Mouse (Mus musculus) spleen, embryonic (tissue): ENCODE measurements around the gene Pld3.
"Not testable (repeated sequence)": the region's sequence is repeated elsewhere in the genome, so short reads cannot be mapped to it uniquely, and the experiment has no call there.

Experiments used
- CTCF ChIA-PET: fragments of 350-600 bp; sonication (Branson Sonifier 250); formaldehyde crosslinking; loops from one replicate; lab custom pipeline; 2022; lab: Charles Lee

The Pld3 gene

DNA sequence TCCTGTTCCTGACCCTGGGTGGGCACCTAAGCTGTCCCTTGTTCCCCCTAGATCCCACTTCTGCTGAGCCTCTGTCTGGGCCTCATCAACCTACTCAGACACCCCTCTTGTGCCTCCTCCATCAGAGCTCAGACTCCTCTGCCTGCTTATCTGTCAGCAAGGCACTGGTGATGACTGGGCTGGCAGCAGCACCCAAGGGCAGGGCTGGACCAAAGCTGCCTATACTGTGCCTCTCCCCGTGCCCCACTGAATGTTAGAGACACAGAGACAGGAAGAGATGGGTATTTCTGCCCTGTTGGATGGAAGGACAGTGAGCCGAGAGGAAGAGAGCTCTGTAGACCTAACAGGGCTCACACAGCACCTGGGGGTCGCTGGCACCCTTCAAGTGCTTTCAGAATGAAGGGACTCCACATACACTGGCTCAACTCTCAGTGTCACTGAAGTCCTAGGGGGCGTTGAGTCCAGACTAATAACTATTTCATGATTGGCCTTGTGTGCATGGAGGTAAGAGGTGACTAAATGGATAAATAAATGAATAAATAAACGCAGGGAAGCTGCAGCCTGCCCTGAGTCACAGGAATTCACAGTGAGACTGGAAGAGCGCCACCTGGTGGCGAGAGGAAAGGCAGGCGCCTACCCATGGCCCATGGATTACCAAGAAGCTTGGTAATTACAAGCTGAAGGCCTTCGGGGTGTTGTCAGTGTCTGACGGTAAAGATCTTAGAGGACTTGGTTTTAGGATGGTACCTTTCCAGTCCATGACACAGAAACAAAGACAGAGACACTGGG lies 26.8 kb downstream of the Pld3 start:
- CTCF ChIA-PET = interaction anchor here (1.0 kb wide), 1 partner anchor 17 kb away, joined by 3 read pairs; no protein-coding TSS in a partner anchor

DNA sequence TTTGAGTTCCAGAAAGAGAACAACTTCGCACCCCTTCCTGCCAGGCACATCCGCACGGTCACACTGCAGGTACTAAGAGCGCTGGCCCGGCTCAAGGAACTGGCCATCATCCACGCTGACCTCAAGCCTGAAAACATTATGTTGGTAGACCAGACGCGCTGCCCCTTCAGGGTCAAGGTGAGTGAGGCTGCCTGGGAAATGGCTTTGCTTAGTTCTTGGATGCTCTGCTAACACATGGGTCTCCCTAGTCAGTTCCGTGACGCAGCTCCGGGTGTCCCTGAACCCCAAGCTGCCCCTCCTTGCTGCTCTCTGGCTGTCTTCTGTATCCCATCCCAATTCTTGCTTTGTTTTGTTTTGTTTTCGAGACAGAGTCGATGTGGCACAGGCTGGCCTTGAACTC lies 29.2 kb downstream of the Pld3 start:
- CTCF ChIA-PET = no interaction called here

DNA sequence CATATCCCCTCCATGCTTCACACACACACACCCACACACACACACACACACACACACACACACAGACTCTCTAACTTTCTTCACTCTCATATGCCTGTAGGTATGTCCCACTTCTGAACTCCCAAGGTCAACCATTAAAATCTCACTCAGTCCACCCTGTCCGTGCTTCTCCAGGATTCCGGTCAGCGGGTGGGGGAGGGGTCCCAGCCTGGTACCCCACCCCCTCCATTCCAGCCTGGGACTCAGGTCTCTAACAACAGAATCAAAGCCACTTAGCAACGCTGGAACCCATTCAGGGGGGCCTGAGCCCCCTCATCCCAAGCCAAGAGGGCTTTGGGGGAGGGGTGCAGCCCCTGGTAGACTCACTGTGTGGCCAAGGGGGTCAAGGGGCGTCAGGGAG lies 30.1 kb downstream of the Pld3 start, which contains the start of gene Hipk4:
TSS of gene Hipk4 (plus strand) at position 301 of the 400 bp plus-strand sequence.
- CTCF ChIA-PET = no interaction called here

DNA sequence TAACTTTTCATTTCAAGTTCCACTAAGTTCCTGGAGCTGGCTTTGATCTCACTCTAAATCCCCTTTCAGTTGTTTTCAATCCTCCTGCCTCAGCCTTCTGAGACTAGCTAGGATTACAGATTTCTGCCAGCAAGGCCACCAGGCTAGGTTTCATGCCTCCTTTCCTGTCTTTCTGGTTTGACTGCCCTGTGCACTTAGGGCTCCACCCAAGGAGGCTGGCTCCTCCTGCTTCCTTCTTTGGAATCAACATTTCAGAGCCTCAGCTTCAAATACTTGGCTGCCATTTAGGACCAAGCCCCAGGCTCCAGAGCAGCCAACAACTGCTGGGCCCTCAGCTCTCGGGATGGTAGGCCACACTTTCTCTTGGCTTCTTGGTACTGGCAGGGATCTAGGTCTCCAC lies 32.4 kb downstream of the Pld3 start:
- CTCF ChIA-PET = no interaction called here

DNA sequence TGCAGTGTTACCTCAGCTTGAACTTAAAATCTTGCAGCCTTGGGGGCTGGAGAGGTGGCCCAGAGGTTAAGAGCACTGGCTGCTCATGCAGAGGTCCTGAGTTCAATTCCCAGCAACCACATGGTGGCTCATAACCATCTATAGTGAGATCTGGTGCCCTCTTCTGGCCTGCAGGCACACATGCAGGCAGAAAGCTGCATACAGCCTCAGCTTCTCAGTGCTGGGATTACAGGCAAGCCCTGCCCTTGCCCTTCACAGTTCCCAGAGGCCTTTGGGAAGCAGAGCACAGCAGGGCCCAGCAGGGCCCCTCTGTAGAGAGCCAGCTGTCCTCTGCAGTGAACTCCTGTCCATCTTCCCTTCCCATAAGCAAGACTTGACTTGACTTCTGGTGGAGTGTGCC lies 32.9 kb downstream of the Pld3 start:
- CTCF ChIA-PET = no interaction called here

DNA sequence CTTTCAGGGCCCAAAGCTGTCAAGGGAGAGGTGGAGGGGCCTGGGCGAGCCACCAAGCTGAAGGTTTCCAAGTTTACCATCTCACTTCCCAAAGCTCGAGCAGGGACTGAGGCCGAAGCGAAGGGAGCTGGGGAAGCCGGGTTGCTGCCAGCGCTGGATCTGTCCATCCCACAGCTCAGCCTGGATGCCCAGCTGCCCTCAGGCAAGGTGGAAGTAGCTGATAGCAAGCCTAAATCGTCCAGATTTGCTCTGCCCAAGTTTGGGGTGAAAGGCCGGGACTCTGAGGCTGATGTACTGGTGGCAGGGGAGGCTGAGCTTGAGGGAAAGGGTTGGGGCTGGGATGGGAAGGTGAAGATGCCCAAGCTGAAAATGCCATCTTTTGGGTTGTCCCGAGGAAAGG lies 34.7 kb downstream of the Pld3 start:
- CTCF ChIA-PET = interaction anchor here (0.6 kb wide), 1 partner anchor 78 kb away, joined by 3 read pairs; no protein-coding TSS in a partner anchor

DNA sequence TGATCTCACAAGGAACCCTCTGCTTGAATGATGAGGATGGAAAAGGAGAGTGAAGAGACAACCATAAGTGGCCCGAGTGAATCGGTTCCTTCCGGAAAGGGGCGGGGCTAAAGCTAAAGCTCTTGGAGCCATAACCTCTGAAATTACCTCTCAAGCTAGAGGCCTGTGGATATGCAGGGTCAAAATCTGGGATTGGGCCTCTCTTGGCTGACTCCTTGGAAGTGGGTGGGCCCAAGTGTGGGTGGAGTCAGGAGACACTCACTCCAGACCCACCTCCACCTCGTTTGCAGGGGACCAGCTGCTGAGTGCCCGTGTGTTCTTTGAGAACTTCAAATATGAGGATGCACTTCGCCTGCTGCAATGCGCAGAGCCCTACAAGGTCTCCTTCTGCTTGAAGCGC lies 38.1 kb downstream of the Pld3 start:
- CTCF ChIA-PET = no interaction called here

DNA sequence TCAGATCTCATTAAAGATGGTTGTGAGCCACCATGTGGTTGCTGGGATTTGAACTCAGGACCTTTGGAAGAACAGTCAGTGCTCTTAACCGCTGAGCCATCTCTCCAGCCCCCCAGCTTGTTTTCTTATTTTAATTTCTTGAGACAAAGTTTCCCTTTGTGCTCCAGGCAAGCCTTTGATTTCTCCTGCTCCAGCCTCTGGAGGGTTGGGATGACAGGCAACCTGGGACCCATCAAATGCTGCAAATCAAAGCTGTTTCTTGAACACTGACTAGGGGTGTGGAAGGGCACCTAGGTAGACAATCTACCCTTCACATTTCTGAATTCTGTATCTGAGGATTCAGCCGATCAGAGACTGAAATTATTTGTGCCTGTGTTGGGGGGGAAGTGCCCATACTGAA lies 42.2 kb downstream of the Pld3 start:
- CTCF ChIA-PET = interaction anchor here (0.7 kb wide), 1 partner anchor 44 kb away, joined by 4 read pairs; no protein-coding TSS in a partner anchor

DNA sequence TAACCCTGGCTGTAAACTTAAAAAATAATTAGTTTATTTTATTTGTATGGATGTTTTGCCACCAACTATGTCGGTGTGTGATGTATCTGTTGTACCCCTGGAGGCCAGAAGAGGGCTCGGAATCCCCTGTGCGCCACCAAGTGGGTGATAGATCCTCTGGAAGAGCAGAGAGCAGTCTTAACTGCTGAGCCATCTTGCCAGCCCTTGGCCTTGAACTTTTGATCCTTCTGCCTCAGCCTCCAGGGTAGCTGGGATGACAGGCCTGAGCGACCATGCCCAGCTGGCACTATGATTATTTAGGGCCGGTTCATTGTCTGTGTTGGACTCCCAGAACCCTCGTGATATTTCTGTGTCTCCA lies 44.4 kb downstream of the Pld3 start:
- CTCF ChIA-PET = interaction anchor here (0.6 to 1.2 kb wide), 6 partner anchors 18 to 1787 kb away, joined by 3 to 8 read pairs (median 3); no protein-coding TSS in a partner anchor

DNA sequence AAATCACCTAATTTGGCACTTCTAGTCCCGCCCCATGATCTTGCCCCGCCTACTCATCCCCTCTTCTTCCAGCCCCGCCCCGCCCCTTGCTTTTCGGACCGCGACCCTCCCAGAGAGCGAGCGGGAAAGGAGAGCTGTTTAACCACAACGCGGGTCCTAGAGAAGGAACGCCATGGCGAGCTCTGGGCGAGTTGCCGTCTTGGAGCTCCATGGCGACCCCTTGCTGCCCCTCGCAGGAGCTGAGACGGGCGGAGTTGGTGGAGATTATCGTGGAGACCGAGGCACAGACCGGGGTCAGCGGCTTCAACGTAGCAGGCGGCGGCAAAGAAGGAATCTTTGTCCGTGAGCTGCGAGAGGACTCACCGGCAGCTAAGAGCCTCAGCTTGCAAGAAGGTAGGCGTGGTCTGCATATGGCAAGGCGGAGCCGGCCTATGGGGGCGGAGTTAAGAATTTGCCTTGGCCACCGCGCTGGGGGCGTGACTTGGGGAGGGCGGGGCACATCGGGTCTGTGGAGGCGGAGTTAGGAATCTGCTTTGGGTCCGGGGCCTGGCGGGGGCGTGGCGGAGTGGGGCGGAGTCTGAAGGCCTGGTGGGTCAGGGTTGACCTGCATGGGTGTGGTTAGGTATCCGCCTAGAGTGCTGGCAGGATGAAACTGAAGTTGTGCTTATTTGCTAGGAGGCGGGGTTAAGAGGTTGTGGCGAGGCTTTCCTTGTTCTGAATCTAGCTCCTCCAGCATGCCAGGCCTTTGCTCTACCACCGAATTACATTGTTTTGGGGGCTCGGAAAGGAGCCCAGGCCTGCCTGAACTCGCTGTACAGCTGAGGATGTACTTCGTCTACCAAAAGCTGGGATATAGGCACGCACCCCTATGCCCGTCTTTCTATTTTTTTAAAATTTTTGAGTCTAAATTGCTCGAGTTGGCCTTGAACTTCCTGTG lies 45.0 kb downstream of the Pld3 start:
- CTCF ChIA-PET = interaction anchor here (0.6 to 1.2 kb wide), 6 partner anchors 19 to 783 kb away, joined by 3 to 7 read pairs (median 3); no protein-coding TSS in a partner anchor

DNA sequence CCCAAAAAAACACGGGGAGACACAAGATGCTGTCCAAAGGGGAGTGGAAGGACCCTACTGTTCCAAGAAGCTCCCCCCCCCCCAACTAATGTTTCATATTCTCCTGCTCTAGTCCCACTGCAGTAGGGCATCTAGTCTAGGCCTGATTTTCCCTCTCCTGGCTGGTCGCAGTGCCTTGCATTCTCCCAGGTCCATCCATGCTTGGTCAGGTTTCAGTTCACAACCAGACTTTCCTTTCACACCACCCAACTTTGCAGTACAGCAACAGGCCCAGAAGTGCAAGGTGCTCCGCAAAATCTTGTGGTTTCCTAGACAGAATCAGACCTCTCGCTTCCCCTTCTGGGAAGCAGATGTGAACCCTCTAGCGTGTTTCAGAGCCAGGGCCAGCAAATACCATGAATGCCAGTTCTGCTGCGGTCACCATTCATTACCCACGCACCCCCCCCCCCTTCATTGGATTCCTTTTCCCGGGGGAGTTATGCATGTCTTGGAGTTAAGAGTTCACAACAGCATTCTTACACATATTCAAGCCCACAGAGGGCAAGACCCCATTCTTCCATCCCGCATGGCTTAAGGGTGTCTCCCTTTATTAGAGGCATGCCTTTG lies 46.1 kb downstream of the Pld3 start:
- CTCF ChIA-PET = interaction anchor here (0.6 to 0.7 kb wide), 2 partner anchors 50 to 784 kb away, joined by 3 to 7 read pairs; no protein-coding TSS in a partner anchor

DNA sequence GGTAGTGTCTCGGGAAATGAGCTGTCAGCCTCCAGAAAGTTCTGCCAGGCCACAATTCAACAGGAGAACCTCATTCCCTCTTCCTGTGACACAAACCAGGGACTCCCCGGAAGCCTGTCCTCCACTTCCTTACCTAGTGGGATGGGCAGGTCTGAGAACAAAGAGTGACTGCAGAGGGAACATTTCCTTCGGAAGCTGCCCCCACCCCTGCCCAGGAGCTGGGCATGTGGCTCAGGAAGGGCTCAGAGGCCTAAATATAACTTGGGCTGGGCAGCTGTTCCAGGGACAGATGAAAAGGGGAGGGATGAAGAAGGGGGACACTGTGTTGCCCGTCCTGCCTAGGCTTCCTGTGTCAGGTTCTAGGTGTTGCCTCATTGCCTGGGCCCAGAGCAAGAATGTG lies 51.4 kb downstream of the Pld3 start:
- CTCF ChIA-PET = no interaction called here

DNA sequence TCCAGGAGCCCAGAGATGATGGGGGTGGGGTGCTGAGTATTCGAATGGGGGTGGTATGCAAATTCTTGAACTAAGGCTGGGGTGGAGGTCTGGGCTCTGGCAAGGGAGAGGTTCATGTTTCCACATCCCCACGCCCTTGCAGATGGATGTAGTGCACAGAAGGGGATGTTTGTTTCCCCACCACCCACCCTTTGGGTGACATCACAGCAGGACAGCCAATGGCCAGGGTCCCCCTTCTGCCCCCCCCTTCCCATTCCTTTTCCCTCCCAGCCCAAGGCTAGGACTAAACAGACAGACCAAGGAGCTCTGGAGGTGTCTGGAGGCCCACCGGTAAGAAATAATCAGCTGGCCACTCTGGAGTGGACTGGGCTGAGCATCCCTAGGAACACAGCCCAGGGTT lies 54.0 kb downstream of the Pld3 start, which contains the start of gene Prx:
TSS of gene Prx (plus strand) at position 289 of the 400 bp plus-strand sequence.
- CTCF ChIA-PET = no interaction called here

DNA sequence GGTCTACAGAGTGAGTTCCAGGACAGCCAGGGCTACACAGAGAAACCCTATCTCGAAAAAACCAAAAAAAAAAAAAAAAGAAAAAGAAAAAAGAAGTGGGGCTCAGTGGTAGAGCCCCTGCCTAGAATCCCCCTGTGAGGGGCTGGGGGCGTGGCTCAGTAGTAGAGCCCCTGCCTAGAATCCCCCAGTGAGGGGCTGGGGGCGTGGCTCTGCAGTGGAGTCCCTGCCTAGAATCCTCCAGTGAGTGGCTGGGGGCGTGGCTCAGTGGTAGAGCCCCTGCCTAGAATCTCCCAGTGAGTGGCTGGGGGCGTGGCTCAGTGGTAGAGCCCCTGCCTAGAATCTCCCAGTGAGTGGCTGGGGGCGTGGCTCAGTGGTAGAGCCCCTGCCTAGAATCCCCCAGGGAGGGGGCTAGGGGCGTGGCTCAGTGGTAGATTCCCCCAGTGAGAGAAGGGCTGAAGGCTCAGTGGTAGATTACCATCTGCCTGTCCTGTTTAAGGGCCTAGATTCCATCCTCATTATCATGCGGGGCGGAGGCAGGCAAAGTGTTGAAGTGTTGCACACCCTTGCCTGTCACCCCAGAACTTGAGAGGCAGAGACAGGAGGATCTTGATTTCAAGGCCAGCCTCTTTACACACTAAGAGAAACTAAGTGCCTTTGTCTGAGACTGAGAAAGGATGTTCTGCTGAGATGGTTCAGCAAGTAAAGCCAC lies 58.2 kb downstream of the Pld3 start:
- CTCF ChIA-PET = not testable (repeated sequence)

DNA sequence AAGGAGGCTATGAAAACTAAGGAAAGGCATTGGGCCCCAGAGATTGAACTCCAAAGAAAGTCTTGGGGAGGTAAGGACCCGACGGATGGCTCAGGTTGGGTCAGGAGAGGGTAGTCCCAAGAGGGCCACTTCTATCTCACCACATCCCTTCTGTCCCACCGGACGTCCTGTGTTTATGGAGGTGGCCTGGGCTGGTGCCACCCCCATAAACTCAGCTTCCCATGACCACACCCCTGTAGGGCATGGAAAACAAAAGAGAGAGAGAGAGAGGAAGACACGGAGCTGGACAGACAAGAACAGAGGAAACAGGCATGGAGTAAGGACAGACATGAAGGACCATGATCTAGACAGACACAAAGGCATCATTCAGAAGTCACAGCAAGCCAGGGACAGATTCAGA lies 59.6 kb downstream of the Pld3 start:
- CTCF ChIA-PET = no interaction called here

DNA sequence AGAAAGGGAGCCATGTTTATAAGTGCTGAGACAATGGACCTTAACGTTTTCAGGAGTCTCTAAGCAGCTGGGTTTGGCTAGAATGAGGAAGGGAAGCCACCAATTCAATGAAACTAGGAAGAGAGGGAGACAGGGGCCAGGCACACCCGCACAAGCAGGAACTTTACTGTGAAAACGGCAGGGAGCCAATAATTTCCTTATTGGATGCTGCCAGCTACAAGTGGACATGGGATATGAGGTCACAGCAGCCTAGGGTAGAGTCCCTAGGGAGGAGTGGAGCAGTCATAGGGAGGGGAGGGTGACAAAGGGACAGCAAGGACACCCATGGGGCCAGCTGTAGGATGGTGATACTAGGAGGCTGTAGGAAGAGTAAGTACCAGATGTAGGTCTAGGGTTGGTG lies 60.0 kb downstream of the Pld3 start:
- CTCF ChIA-PET = no interaction called here

DNA sequence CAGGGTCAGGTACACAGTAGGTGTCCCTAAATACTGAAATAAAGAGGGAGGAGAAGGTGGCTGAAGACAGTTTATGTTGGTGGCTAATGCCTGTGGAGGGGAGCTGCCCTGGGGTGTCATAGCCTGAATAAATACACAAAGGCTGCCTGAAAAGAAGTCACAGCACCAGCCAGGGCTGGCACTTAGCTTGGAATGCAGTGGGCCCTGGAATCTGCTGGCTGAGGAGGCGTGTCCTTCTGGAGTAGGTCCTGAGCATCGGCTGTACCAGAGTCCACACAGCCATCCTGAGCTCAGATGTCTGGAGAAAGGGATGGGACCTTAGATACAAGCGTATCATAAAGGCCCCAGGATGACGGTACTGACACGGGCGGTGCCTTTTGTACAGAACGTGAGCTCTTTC lies 61.2 kb downstream of the Pld3 start:
- CTCF ChIA-PET = interaction anchor here (0.5 to 2.1 kb wide), 2 partner anchors 53 to 234 kb away, joined by 3 to 6 read pairs; partner anchors contain the start of gene Numbl

DNA sequence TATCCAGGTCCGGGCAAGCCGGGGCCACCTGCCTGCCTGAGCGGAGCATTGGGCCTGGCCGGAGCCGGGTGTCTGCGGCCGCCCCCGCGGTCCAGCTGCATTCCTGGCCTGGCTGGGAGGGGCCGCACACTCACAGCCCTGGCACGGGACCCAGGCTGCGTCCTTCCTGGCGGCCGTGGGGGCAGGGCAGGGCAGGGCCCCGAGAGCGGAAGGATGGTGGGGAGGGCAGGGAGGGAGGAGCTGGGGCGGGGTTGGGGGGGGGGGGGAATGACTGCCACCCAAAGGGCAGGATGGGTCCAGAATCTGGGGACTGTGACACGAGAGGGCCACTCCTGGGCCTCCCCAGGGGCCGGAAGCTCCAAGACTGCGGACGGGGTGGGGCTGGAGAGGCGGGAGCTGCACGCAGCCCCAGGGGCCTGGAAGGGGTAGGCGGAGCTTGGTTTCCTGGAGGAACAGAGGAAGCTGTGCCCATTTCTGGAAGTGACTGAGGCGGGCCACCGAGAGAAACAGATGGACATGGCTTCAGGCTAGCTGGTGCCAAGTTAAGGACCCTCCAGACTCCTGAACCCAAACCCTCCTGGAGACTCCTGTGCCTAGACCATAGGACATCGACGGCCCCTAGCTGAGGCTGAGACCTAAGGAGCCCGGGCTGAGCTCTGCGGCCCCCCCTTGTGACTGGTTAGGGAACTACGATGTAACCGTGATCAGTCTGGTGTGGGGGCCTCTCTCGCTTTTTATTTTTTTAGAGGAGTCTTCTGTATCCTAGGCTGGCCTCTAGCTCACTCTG lies 62.3 kb downstream of the Pld3 start:
- CTCF ChIA-PET = interaction anchor here (0.6 to 2.1 kb wide), 3 partner anchors 52 to 195 kb away, joined by 3 to 8 read pairs (median 6); no protein-coding TSS in a partner anchor

DNA sequence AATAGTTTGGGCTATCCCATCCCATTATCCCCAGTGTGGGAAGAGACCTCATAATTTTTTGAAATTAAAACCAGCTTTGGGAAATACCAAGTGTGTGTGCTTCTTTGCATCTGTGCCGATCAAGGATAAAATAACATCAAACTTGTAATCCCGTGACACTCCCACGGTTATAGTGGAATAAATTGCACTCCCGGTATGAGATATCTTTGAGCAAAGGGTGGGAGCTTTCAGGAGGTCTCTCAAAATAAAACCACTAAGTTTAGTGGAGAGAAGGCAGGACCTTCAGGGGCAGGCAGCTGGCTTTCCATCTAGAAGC lies 62.8 kb downstream of the Pld3 start:
- CTCF ChIA-PET = interaction anchor here (0.6 to 2.1 kb wide), 2 partner anchors 52 to 187 kb away, joined by 6 to 8 read pairs; no protein-coding TSS in a partner anchor

DNA sequence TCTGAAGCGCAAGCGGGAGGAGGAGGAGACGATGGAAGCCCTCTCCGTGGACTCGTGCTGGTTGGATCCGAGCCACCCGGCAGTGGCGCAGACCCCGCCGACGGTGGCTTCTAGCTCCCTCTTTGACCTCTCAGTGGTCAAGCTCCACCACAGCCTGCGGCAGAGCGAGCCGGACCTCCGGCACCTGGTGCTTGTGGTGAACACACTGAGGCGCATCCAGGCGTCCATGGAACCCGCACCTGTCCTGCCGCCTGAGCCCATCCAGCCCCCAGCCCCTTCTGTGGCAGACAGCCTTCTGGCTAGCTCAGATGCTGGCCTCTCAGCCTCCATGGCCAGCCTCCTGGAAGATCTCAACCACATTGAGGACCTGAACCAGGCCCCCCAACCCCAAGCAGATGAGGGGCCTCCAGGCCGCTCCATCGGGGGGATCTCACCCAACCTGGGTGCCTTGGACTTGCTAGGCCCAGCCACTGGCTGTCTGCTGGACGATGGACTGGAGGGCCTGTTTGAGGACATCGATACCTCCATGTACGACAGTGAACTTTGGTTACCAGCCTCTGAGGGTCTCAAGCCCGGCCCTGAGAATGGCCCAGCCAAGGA lies 63.6 kb downstream of the Pld3 start:
- CTCF ChIA-PET = no interaction called here
